Mouse (Mus musculus) spleen, adult 2 months (tissue): ENCODE measurements around the gene Rmdn2. TPM values are rescaled to one million over a fixed set of nuclear protein-coding genes. Genes with fewer than 3 reads are reported as not detected.

Source experiments
- DNase-seq, 2 experiments: peaks; one replicate each; pipeline versions ENCODE4 v3.0.0 to v3.0.0-alpha.2; 2012 to 2021; ENCODE audit warnings: low spot score in 2 of 2, low read depth in 1 of 2
- H3K27ac ChIP-seq: fragments of 200-500 bp; 2 replicates; pipeline ENCODE4 v1.5.1; 2012; ENCODE audit warnings: low read length, inconsistent platforms; ENCODE audit not compliant: insufficient read depth
- H3K27me3 ChIP-seq: fragments of 200-500 bp; 2 replicates; pipeline ENCODE4 v1.6.1; 2012; ENCODE audit warnings: mild to moderate bottlenecking, moderate library complexity, low read length, inconsistent platforms; ENCODE audit not compliant: control insufficient read depth, insufficient read depth
- H3K36me3 ChIP-seq: fragments of 200-500 bp; 2 replicates; pipeline ENCODE4 v1.6.1; 2012; ENCODE audit warnings: mild to moderate bottlenecking, low read length, inconsistent platforms; ENCODE audit not compliant: control insufficient read depth, insufficient read depth
- H3K4me1 ChIP-seq: fragments of 200-500 bp; 2 replicates; pipeline ENCODE4 v1.6.1; 2011; ENCODE audit warnings: inconsistent platforms; ENCODE audit not compliant: control insufficient read depth, insufficient read depth, insufficient read length
- H3K4me3 ChIP-seq: fragments of 200-500 bp; 2 replicates; pipeline ENCODE4 v1.5.1; 2011; ENCODE audit warnings: mild to moderate bottlenecking, inconsistent platforms; ENCODE audit not compliant: insufficient read depth, insufficient read length; ENCODE audit errors: extremely low read depth
- CTCF ChIP-seq: fragments of 200-500 bp; IDR thresholded peaks from 2 replicates; pipeline ENCODE4 v1.5.1; 2011; ENCODE audit warnings: mild to moderate bottlenecking, inconsistent platforms; ENCODE audit not compliant: insufficient read depth, insufficient read length, insufficient replicate concordance; ENCODE audit errors: extremely low read depth
- POLR2A ChIP-seq: fragments of 200-500 bp; IDR thresholded peaks from 2 replicates; pipeline ENCODE4 v1.6.1; 2011; ENCODE audit warnings: low read depth, low read length, inconsistent platforms
- WGBS: fragments of 180-500 bp; shearing (Covaris S2); methylation state at CpG from one replicate; pipeline ENCODE4 v1.1.7; 2018; 5-methylcytosine and 5-hydroxymethylcytosine counted together
- polyA plus RNA-seq: library from polyadenylated mRNA; depleted of rRNA; stranded (reverse); fragments of >200 nt; gene quantifications from 2 replicates; pipeline ENCODE4 v1.2.3, GENCODE M21; 2012

Gene Rmdn2
- polyA plus RNA-seq, 1 experiment, result 0.39 TPM

DNA sequence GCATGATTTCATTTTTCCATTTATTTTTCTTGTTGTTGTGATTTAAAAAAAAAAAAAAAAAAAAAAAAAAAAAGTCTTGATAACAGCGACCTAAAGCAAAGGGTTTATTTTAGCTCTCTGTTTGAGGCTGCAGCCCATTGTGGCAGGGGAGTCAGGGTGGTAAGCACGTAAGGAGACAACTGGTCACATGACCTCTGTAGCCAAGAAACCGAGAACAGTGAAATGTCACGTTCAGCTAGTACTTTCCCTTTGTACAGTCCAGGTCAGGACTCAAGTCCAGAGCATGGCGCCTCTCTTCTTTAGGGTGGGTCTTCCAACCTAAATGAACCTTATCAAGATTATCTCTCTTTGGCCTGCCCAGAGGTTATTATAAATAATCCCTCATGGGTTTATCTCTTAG, 9.3 kb upstream of the Rmdn2 start:
- WGBS, result 69% methylated on average over 5 of the region's 5 CpGs

DNA sequence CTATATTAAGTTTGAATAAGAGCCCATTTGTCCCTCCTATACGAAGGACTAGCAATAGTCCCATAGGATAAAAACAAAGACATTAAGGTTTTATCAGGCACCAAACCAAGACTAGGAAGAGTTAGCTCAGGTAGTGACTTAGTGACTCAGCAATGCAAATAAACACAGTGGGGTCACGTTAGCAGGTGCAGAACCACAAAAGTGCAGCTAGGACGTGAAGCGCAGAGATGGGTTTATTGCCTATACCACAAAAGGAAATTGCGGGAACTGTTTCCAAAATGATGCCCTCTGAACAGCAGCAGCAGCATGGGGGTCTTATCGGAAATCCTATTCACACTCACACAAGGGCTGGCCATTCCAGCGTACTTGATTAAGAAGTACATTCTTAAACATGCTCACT, 8.2 kb upstream of the Rmdn2 start:
- 63% methylated on average over 7 of the region's 7 CpGs for WGBS
- TF ChIP-seq CTCF (no peak), POLR2A (no peak)
- no peaks in the 10 kb centered on the region for H3K27me3 ChIP-seq
- no peak for DNase-seq
- no peak overlapping the region for H3K4me3 ChIP-seq
- H3K36me3 ChIP-seq, result no peaks in the 10 kb centered on the region
- no peak overlapping the region for H3K27ac ChIP-seq
- H3K4me1 ChIP-seq, result no peaks in the 10 kb centered on the region

More for the DNA sequence above, 9.3 kb upstream of the Rmdn2 start:
- Histone ChIP-seq H3K4me3 (no peak overlapping the region), H3K27me3 (no peaks in the 10 kb centered on the region), H3K27ac (no peak overlapping the region), H3K4me1 (no peaks in the 10 kb centered on the region), H3K36me3 (no peaks in the 10 kb centered on the region)
- DNase-seq, result no peak
- TF ChIP-seq POLR2A (no peak), CTCF (no peak)

DNA sequence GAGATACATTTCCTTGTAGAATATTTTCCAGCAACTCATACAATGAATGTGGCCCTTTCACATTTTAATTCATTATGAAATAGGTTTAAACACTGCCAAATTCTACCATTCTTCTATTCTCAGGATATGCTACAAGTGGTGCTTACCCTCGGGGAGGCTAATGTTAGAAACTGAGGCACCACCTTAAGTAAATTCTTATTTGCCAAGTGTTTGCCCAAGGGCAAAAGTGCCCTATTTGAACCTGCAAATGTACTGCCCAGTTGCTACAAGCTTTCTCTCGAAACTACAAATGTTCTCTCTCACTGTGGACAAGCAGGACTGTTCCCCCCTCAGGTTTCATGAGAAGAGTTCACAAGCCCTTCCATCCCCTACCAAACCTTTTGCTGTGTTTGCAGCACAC, 5.9 kb upstream of the Rmdn2 start:
- Histone ChIP-seq H3K27ac (no peak overlapping the region), H3K36me3 (no peaks in the 10 kb centered on the region), H3K4me1 (no peaks in the 10 kb centered on the region), H3K4me3 (no peak overlapping the region), H3K27me3 (no peaks in the 10 kb centered on the region)
- TF ChIP-seq POLR2A (no peak), CTCF (no peak)
- 85% methylated on average over 2 of the region's 2 CpGs for WGBS
- no peak for DNase-seq

DNA sequence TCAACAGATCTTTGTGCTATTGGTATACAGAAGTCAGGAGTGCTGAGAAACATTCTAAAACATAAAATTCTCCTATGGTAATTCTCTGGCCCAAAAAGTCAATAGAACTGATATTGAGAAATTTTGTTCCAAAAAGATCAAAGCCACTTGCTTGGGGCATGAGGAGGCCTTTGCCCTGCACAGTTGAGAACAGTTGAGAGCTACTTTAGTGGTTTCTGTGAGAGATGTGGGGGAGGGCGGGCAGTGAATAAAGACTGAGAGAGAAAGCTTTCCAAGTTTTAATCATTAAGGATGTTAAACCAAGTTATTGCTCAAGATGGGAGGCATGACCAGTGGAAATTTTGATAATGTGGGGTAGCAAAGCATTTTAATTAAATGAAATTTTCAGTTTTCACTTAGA, 2.0 kb upstream of the Rmdn2 start:
- TF ChIP-seq POLR2A (no peak), CTCF (no peak)
- peaks cover 2% of the 10 kb centered on the region; the same call in 1 of the 2 replicates for H3K4me1 ChIP-seq
- 91% methylated on average over 1 of the region's 1 CpGs for WGBS
- H3K36me3 ChIP-seq, result no peaks in the 10 kb centered on the region
- no peaks in the 10 kb centered on the region for H3K27me3 ChIP-seq
- H3K4me3 ChIP-seq, result no peak overlapping the region
- no peak overlapping the region for H3K27ac ChIP-seq
- no peak for DNase-seq

DNA sequence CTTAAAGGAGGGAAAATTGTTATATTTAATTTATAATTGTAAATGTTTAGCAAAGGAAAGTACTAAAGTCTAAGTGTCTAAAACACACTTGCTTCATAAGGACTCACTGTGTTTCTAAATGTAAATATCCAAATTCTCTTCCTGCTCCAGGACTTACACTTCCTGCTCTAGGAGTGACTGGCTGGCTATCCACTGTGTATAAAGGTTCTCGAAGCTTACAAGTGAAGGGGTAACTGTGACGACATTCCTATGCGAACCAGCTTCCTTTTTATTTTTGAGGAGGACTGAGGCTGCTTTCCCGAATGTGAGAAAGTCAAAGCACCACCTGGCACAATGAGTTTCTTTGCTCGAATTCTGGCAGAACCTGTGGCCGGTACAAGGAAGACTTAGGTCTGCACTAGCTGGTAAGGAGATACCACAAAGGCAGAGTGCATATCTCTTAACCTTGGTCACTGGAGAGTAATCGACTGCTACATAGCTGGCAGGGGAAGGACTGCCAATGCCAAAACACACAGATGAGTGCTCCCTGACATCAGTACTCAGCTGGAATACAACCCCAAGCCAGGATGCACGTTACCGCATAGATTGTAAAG, 1.4 kb upstream of the Rmdn2 start:
- no peak for DNase-seq
- WGBS, result 86% methylated on average over 9 of the region's 9 CpGs
- H3K36me3 ChIP-seq, result no peaks in the 10 kb centered on the region
- no peak overlapping the region for H3K27ac ChIP-seq
- no peak overlapping the region for H3K4me3 ChIP-seq
- H3K4me1 ChIP-seq, result peaks cover 4% of the 10 kb centered on the region
- TF ChIP-seq CTCF, result no peak
- no peak for TF ChIP-seq POLR2A
- H3K27me3 ChIP-seq, result no peaks in the 10 kb centered on the region

DNA sequence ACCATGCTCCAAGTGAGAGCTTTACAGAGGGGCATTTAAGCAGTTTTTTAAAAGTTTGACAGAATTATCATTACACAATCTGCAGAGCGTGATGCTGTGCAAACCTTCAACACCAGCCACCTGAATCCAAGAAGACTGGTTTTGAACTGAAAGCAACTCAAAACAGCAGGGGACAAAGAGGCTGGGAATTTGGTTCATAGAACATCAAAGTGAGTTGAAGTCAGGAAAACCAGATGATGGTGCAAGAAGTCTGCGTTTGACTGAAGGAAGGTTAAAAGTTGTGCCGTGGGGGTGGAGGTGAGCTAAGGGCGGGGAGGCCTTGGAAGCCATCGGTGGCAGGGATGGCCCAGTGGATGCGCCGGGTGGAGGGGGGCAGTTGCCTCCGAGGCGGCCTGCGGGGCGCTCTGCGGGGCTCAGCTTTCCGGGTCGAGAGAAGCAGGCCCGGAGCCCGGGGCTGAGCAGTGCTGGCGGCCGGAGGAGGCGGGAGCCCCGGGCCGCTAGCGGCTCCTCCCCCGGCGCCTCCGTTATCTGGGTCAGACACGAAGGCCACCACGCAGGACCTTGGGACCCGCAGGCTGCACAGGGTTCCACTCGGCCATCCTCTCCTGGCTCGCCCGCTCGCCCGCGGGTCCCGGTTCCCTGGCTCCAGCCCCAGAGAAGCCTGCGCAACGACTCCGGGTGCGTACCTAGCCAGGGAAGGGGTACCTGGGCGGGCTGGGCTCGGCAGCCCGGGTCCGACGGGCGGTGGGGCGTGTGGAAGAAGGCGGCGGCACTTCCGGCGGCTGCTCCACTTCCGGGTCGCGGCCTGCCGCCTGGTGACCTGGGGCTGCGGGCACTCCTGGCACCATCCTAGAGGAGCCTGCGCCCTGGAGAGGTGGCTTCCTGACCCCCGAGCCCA, 3.3 kb downstream of the Rmdn2 start:
- 2% methylated on average over 57 of the region's 57 CpGs for WGBS
- Histone ChIP-seq H3K4me1 (peaks cover 6% of the 10 kb centered on the region), H3K27ac (peak overlapping the region; percentile 73), H3K4me3 (peak overlapping the region; percentile 95), H3K27me3 (no peaks in the 10 kb centered on the region), H3K36me3 (no peaks in the 10 kb centered on the region)
- no peak; the same call in 1 of the 2 replicates for TF ChIP-seq POLR2A
- no peak for TF ChIP-seq CTCF
- peak; percentile 21 to 57 for DNase-seq

DNA sequence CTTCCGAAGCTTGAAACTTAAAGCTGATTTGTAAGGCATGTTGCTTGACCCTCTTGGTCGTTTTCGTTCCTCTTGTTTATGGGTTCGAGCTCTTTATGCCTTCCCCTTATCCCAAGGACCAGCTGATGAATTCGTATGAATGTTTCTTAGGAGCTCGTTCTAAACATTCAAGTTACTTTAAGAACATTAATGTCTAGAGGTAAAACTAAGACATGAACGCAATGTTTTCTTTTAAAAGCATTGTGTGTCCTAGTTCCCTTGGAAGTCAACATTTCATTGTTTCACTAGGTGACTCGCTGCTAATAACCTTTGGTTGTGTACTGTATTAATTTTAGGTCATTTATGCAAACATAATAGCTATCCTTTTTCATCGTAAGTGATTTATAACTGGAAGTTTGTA, 4.2 kb downstream of the Rmdn2 start:
- Histone ChIP-seq H3K27me3 (no peaks in the 10 kb centered on the region), H3K27ac (no peak overlapping the region), H3K36me3 (no peaks in the 10 kb centered on the region), H3K4me1 (peaks cover 6% of the 10 kb centered on the region), H3K4me3 (no peak overlapping the region)
- 86% methylated on average over 9 of the region's 9 CpGs for WGBS
- TF ChIP-seq CTCF, result no peak
- TF ChIP-seq POLR2A, result no peak
- no peak for DNase-seq
